Comparison of ENCODE assay signal across 29 mouse cellular contexts in genomic region chr16:31305199-31305919, GRCm38 (mm10). TPM values are rescaled to one million over a fixed set of nuclear protein-coding genes. Genes with fewer than 3 reads are reported as not detected.
"Had no signal": no experiment of that assay in that cellular context is flagged by ENCODE, and none has a peak within 500 bp of the region (broad histone marks: within the 10 kb centered on the region; RNA-seq: fewer than 3 reads in every experiment).

No protein-coding gene starts in this region.

- H3K36me3 ChIP-seq: heart, embryonic 10.5 days; heart, embryonic 13.5 days; heart, embryonic 15.5 days; hindbrain, embryonic 10.5 days; hindbrain, embryonic 12.5 days; intestine, embryonic 15.5 days; limb, embryonic 13.5 days; limb, embryonic 15.5 days; liver, embryonic 12.5 days had no signal

- H3K4me2 ChIP-seq: heart, embryonic 13.5 days; heart, embryonic 15.5 days; hindbrain, embryonic 12.5 days; hindbrain, embryonic 14.5 days; intestine, embryonic 15.5 days; limb, embryonic 13.5 days; limb, embryonic 15.5 days; liver, embryonic 12.5 days had no signal

- DNase-seq: gastrocnemius, adult 2 months; gastrocnemius, postnatal 10 days; gastrocnemius, postnatal 25 days; heart, adult 18-20 months; heart, postnatal 4 days; kidney, adult 18-20 months; kidney, adult 8-10 months; kidney, postnatal 10 days; kidney, postnatal 25 days; kidney, postnatal 4 days; layer of hippocampus, adult 9-11 months; layer of hippocampus, postnatal 36 days; left cerebral cortex, postnatal 4 days had no signal

- H3K4me1 ChIP-seq: heart, embryonic 15.5 days; intestine, embryonic 15.5 days; limb, embryonic 15.5 days; liver, embryonic 12.5 days had no signal

- ATAC-seq: hindbrain, embryonic 16.5 days; inflammation-experienced regulatory T-cells, adult 6 months; intestine, embryonic 15.5 days; intestine, postnatal 0 days; liver, embryonic 12.5 days had no signal

- H3K4me3 ChIP-seq: gastrocnemius, adult 2 months; heart, embryonic 10.5 days; heart, embryonic 13.5 days; heart, embryonic 15.5 days; hindbrain, embryonic 10.5 days; hindbrain, embryonic 12.5 days; intestine, embryonic 15.5 days; layer of hippocampus, adult 2 months; limb, embryonic 13.5 days; limb, embryonic 15.5 days; liver, embryonic 12.5 days had no signal

- H3K9me3 ChIP-seq: heart, embryonic 10.5 days; heart, embryonic 13.5 days; heart, embryonic 15.5 days; hindbrain, embryonic 10.5 days; hindbrain, embryonic 12.5 days; intestine, embryonic 15.5 days; limb, embryonic 13.5 days; limb, embryonic 15.5 days; liver, embryonic 12.5 days had no signal

- H3K27ac ChIP-seq: gastrocnemius, adult 2 months; heart, embryonic 10.5 days; heart, embryonic 13.5 days; heart, embryonic 15.5 days; hindbrain, embryonic 10.5 days; hindbrain, embryonic 12.5 days; hindbrain, embryonic 14.5 days; intestine, embryonic 15.5 days; layer of hippocampus, adult 2 months; limb, embryonic 13.5 days; limb, embryonic 15.5 days; liver, embryonic 12.5 days had no signal

- H3K27me3 ChIP-seq: heart, embryonic 13.5 days; heart, embryonic 15.5 days; hindbrain, embryonic 12.5 days; intestine, embryonic 15.5 days; limb, embryonic 13.5 days; limb, embryonic 15.5 days; liver, embryonic 12.5 days had no signal

- H3K9ac ChIP-seq: heart, embryonic 13.5 days; heart, embryonic 15.5 days; hindbrain, embryonic 12.5 days; hindbrain, embryonic 14.5 days; intestine, embryonic 15.5 days; limb, embryonic 13.5 days; limb, embryonic 15.5 days; liver, embryonic 12.5 days had no signal

RNA-seq across cellular contexts. Expression of gene Apod, which starts 9.2 kb away (rescaled TPM):
- total RNA-seq: granulocyte monocyte progenitor cell, adult 5-6 weeks; liver, adult 2 months had no signal
- polyA plus RNA-seq: heart, embryonic 10.5 days; liver, adult 2 months; liver, embryonic 12.5 days had no signal
